Mouse (Mus musculus): Measurements from ENCODE around the gene Sh3bgrl.

GRCm38 (mm10) chrX:109076355-109076754 is 18.8 kb upstream of the Sh3bgrl start:
- TF ChIP-seq EP300 (IDR thresholded peaks at IDR 0.05; ENCODE audit: low read depth) (no peak), CTCF (IDR thresholded peaks at IDR 0.05; ENCODE audit: low read depth) (peak; percentile 43)

Data from heart, postnatal 0 days (tissue).